Mouse (Mus musculus) liver, embryonic 11.5 days (tissue): ENCODE data around the gene S100a9. TPM values are rescaled to one million over a fixed set of nuclear protein-coding genes. Genes with fewer than 3 reads are reported as not detected.
A peak's percentile ranks its signal among the peaks of the same experiment; 100 is the strongest.

Source experiments
- ATAC-seq: fragments of 200-750 bp; cut with Nextera tagmentation; replicated peaks from 2 replicates; pipeline ENCODE4 v1.8.0; 2017; ENCODE audit warnings: moderate number of reproducible peaks, mild to moderate bottlenecking, moderate TSS enrichment, moderate library complexity; ENCODE audit not compliant: low FRiP score
- DNase-seq: peaks from one replicate; pipeline ENCODE4 v3.0.0-alpha.2; 2017; ENCODE audit warnings: low spot score
- H3K27ac ChIP-seq: fragments of 300-500 bp; sonication (generic); 2 replicates; pipeline ENCODE4 v1.5.1; 2014; ENCODE audit warnings: mild to moderate bottlenecking, low read depth, low read length, control low read depth
- H3K27me3 ChIP-seq: fragments of 300-500 bp; sonication (generic); replicated peaks from 2 replicates; pipeline ENCODE4 v1.6.1; 2014; ENCODE audit warnings: low read length, mixed read lengths; ENCODE audit not compliant: control insufficient read depth, insufficient read depth
- H3K36me3 ChIP-seq: fragments of 300-500 bp; sonication (generic); 2 replicates; pipeline ENCODE4 v1.6.1; 2014; ENCODE audit warnings: mild to moderate bottlenecking, low read length, moderate library complexity, mixed read lengths; ENCODE audit not compliant: control insufficient read depth, insufficient read depth
- H3K4me1 ChIP-seq: fragments of 300-500 bp; sonication (generic); replicated peaks from 2 replicates; pipeline ENCODE4 v1.6.1; 2014; ENCODE audit warnings: low read length, mixed read lengths; ENCODE audit not compliant: control insufficient read depth, insufficient read depth
- H3K4me2 ChIP-seq: fragments of 300-500 bp; sonication (generic); 2 replicates; pipeline ENCODE4 v1.6.1; 2014; ENCODE audit warnings: mild to moderate bottlenecking, control low read depth, moderate library complexity
- H3K4me3 ChIP-seq: fragments of 300-500 bp; sonication (generic); 2 replicates; pipeline ENCODE4 v1.5.1; 2014; ENCODE audit warnings: low read depth, low read length, control low read depth
- H3K9ac ChIP-seq: fragments of 300-500 bp; sonication (generic); 2 replicates; pipeline ENCODE4 v1.6.1; 2014; ENCODE audit warnings: low read depth, low read length, control low read depth
- H3K9me3 ChIP-seq: fragments of 300-500 bp; sonication (generic); 2 replicates; pipeline ENCODE4 v1.6.1; 2016; ENCODE audit warnings: low read length, inconsistent platforms, mixed read lengths; ENCODE audit not compliant: control insufficient read depth
- WGBS: fragments of 180-500 bp; shearing (Covaris S2); extraction: QIAGEN DNeasy Blood & Tissue Kit; methylation state at CpG from one replicate; pipeline ENCODE4 v1.1.7; 2014; 5-methylcytosine and 5-hydroxymethylcytosine counted together
- polyA plus RNA-seq: library from polyadenylated mRNA; unstranded; fragments of >200 nt; fragmentation: Nextera tagmentation; extraction: Ambion mirVana; gene quantifications from 2 replicates; pipeline ENCODE4 v1.2.1, GENCODE M21; 2014

S100a9 gene
- polyA plus RNA-seq, 1 experiment from 2014 or later: 95.1 TPM

- no peaks in the 10 kb centered on the region for H3K36me3 ChIP-seq
- H3K9ac ChIP-seq: no peak overlapping the region
- no peak overlapping the region for H3K27ac ChIP-seq
- ATAC-seq (no peak), DNase-seq (no peak)
- no peaks in the 10 kb centered on the region for H3K9me3 ChIP-seq
- H3K4me2 ChIP-seq: no peak overlapping the region
- H3K4me3 ChIP-seq: no peak overlapping the region
- H3K4me1 ChIP-seq: no peaks in the 10 kb centered on the region
- 24% methylated on average over 3 of the region's 3 CpGs for WGBS
- no peaks in the 10 kb centered on the region for H3K27me3 ChIP-seq
Measured at GRCm38 (mm10) chr3:90678656-90679055, 16.9 kb downstream of the S100a9 start.

GRCm38 (mm10) chr3:90668846-90669245 is 26.7 kb downstream of the S100a9 start, which contains the start of gene S100a8:
Gene S100a8 (plus strand): TSS chr3:90668978.
- ATAC-seq (no peak), DNase-seq (no peak)
- Histone ChIP-seq H3K4me3 (no peak within 1 kb of the TSS), H3K4me1 (no peaks in the 10 kb centered on the region), H3K9me3 (no peaks in the 10 kb centered on the region), H3K4me2 (no peak within 1 kb of the TSS), H3K27ac (no peak within 1 kb of the TSS), H3K27me3 (no peaks in the 10 kb centered on the region), H3K9ac (no peak within 1 kb of the TSS), H3K36me3 (no peaks in the 10 kb centered on the region)
- 67% methylated on average over 8 of the region's 8 CpGs for WGBS

- H3K9me3 ChIP-seq: no peaks in the 10 kb centered on the region
- 49% methylated on average over 2 of the region's 2 CpGs for WGBS
- H3K4me2 ChIP-seq: no peak overlapping the region
- H3K4me3 ChIP-seq: no peak overlapping the region
- H3K27me3 ChIP-seq: no peaks in the 10 kb centered on the region
- DNase-seq (no peak), ATAC-seq (no peak)
- no peaks in the 10 kb centered on the region for H3K4me1 ChIP-seq
- no peak overlapping the region for H3K9ac ChIP-seq
- no peak overlapping the region for H3K27ac ChIP-seq
- no peaks in the 10 kb centered on the region for H3K36me3 ChIP-seq
Measured at GRCm38 (mm10) chr3:90664219-90664618, 31.3 kb downstream of the S100a9 start.

GRCm38 (mm10) chr3:90659364-90660044 is 36.0 kb downstream of the S100a9 start:
- ATAC-seq: no peak
- no peak overlapping the region for H3K27ac ChIP-seq
- H3K4me3 ChIP-seq: no peak overlapping the region
- no peaks in the 10 kb centered on the region for H3K36me3 ChIP-seq
- no peak for DNase-seq
- no peaks in the 10 kb centered on the region for H3K27me3 ChIP-seq
- H3K4me1 ChIP-seq: no peaks in the 10 kb centered on the region
- H3K4me2 ChIP-seq: no peak overlapping the region
- H3K9me3 ChIP-seq: no peaks in the 10 kb centered on the region
- H3K9ac ChIP-seq: no peak overlapping the region

GRCm38 (mm10) chr3:90657405-90657804 is 38.1 kb downstream of the S100a9 start:
- Histone ChIP-seq H3K4me3 (no peak overlapping the region), H3K27ac (no peak overlapping the region), H3K27me3 (no peaks in the 10 kb centered on the region), H3K36me3 (no peaks in the 10 kb centered on the region), H3K9ac (no peak overlapping the region), H3K4me2 (no peak overlapping the region), H3K4me1 (no peaks in the 10 kb centered on the region), H3K9me3 (no peaks in the 10 kb centered on the region)
- no peak for ATAC-seq
- WGBS: 72% methylated on average over 4 of the region's 4 CpGs
- no peak for DNase-seq

GRCm38 (mm10) chr3:90653717-90654116 is 41.8 kb downstream of the S100a9 start, which contains the start of gene S100a7a:
Gene S100a7a (plus strand): TSS chr3:90654017.
- Histone ChIP-seq H3K4me3 (no peak within 1 kb of the TSS), H3K27ac (no peak within 1 kb of the TSS), H3K27me3 (no peaks in the 10 kb centered on the region), H3K9me3 (no peaks in the 10 kb centered on the region), H3K4me2 (no peak within 1 kb of the TSS), H3K4me1 (no peaks in the 10 kb centered on the region), H3K36me3 (no peaks in the 10 kb centered on the region), H3K9ac (no peak within 1 kb of the TSS)
- ATAC-seq: no peak
- no peak for DNase-seq

- H3K9ac ChIP-seq: no peak overlapping the region
- ATAC-seq: no peak; the same call in 1 of the 2 replicates
- 36% methylated on average over 5 of the region's 5 CpGs for WGBS
Measured at GRCm38 (mm10) chr3:90652878-90653508, 42.5 kb downstream of the S100a9 start.

GRCm38 (mm10) chr3:90649832-90650231 is 45.7 kb downstream of the S100a9 start:
- Histone ChIP-seq H3K9me3 (no peaks in the 10 kb centered on the region), H3K27ac (no peak overlapping the region), H3K9ac (no peak overlapping the region), H3K4me3 (no peak overlapping the region), H3K4me2 (no peak overlapping the region), H3K36me3 (no peaks in the 10 kb centered on the region), H3K27me3 (no peaks in the 10 kb centered on the region), H3K4me1 (no peaks in the 10 kb centered on the region)
- ATAC-seq (no peak), DNase-seq (no peak)
- WGBS: 88% methylated on average over 2 of the region's 2 CpGs

More at GRCm38 (mm10) chr3:90652878-90653508, 42.5 kb downstream of the S100a9 start:
- Histone ChIP-seq H3K4me2 (no peak overlapping the region), H3K27ac (no peak overlapping the region), H3K4me3 (no peak overlapping the region), H3K36me3 (no peaks in the 10 kb centered on the region), H3K9me3 (no peaks in the 10 kb centered on the region), H3K27me3 (no peaks in the 10 kb centered on the region), H3K4me1 (no peaks in the 10 kb centered on the region)
- DNase-seq: peak; percentile 41

- H3K27ac ChIP-seq: no peak overlapping the region
- H3K27me3 ChIP-seq: no peaks in the 10 kb centered on the region
- no peak overlapping the region for H3K4me2 ChIP-seq
- H3K4me1 ChIP-seq: no peaks in the 10 kb centered on the region
- no peak overlapping the region for H3K9ac ChIP-seq
- H3K36me3 ChIP-seq: no peaks in the 10 kb centered on the region
- no peak overlapping the region for H3K4me3 ChIP-seq
- no peaks in the 10 kb centered on the region for H3K9me3 ChIP-seq
- ATAC-seq (no peak), DNase-seq (no peak)
Measured at GRCm38 (mm10) chr3:90648981-90649380, 46.5 kb downstream of the S100a9 start.
